Mouse (Mus musculus) megakaryocyte progenitor cell, adult 5-6 weeks (primary cell): ENCODE measurements around the gene Gm6588. TPM values are rescaled to one million over a fixed set of nuclear protein-coding genes. Genes with fewer than 3 reads are reported as not detected.

Experiments
- total RNA-seq, 2 experiments: library from RNA; stranded (forward) in 1 of 2; stranded (reverse) in 1 of 2; fragments of 157-497, 149-512 nt in 1 of 2; fragments of 200-1000 nt in 1 of 2; gene quantifications; 2 replicates each; pipeline versions ENCODE4 v1.2.3 to v1.2.4; 2015 to 2017

The Gm6588 gene
- total RNA-seq, 2 experiments from 2014 or later = not detected

Other genes with a start within 250 kb of the Gm6588 start
- gene Cryba4, start 196.9 kb upstream of the Gm6588 start, total RNA-seq (2015) = not detected in 2 replicates
- not detected in 2 replicates for gene Cryba4, start 196.9 kb upstream of the Gm6588 start, total RNA-seq (2017)
- not detected in 2 replicates for gene Crybb1, start 193.6 kb upstream of the Gm6588 start, total RNA-seq (2015)
- gene Crybb1, start 193.6 kb upstream of the Gm6588 start, total RNA-seq (2017) = not detected in 2 replicates
- 22.6 and 29.6 TPM in 2 replicates for gene Tpst2, start 172.7 kb upstream of the Gm6588 start, total RNA-seq (2015)
- gene Tpst2, start 172.7 kb upstream of the Gm6588 start, total RNA-seq (2017) = 31.4 and 45.3 TPM in 2 replicates
- 12.9 and 16.2 TPM in 2 replicates for gene Tfip11, start 123.1 kb upstream of the Gm6588 start, total RNA-seq (2015)
- 12.9 and 20.1 TPM in 2 replicates for gene Tfip11, start 123.1 kb upstream of the Gm6588 start, total RNA-seq (2017)
- 33.7 and 40.2 TPM in 2 replicates for gene Srrd, start 106.4 kb upstream of the Gm6588 start, total RNA-seq (2015)
- gene Srrd, start 106.4 kb upstream of the Gm6588 start, total RNA-seq (2017) = 15.1 and 18.5 TPM in 2 replicates
- gene Hps4, start 106.3 kb upstream of the Gm6588 start, total RNA-seq (2015) = 15.1 and 15.9 TPM in 2 replicates
- gene Hps4, start 106.3 kb upstream of the Gm6588 start, total RNA-seq (2017) = 12.8 and 17.6 TPM in 2 replicates
- gene Gm6583, start 93.4 kb upstream of the Gm6588 start, total RNA-seq (2015) = not detected in 2 replicates
- gene Gm6583, start 93.4 kb upstream of the Gm6588 start, total RNA-seq (2017) = not detected in 2 replicates
- not detected in 2 replicates for gene Asphd2, start 54.6 kb upstream of the Gm6588 start, total RNA-seq (2015)
- gene Asphd2, start 54.6 kb upstream of the Gm6588 start, total RNA-seq (2017) = not detected in 2 replicates
- gene Sez6l, start 127.8 kb downstream of the Gm6588 start, total RNA-seq (2015) = not detected in 2 replicates
- gene Sez6l, start 127.8 kb downstream of the Gm6588 start, total RNA-seq (2017) = not detected in 2 replicates